Mouse (Mus musculus) myocyte (in vitro differentiated cells): ENCODE measurements at regions not wholly inside any gene's neighbourhood (a gene's known extent, or its start where the extent isn't known, plus 50 kb on each side); places are given as distances from the start of the nearest gene placed in this dataset.

Source experiments
- MYOG ChIP-seq, 3 experiments: IDR thresholded peaks; one replicate each; pipeline ENCODE4 v1.6.1; 2011; ENCODE audit warnings: control low read depth in 2 of 3, low read depth in 2 of 3, mild to moderate bottlenecking in 2 of 3; ENCODE audit not compliant: insufficient read length in 2 of 3, control insufficient read depth in 1 of 3, insufficient read depth in 1 of 3
- USF1 ChIP-seq: IDR thresholded peaks from one replicate; pipeline ENCODE4 v1.6.1; 2011; ENCODE audit warnings: low read depth, mild to moderate bottlenecking, control low read depth, moderate library complexity

- TF ChIP-seq USF1 (no peak), MYOG (IDR thresholded peaks at IDR 0.05; ENCODE audit: control insufficient read depth in 1 of 3, insufficient read depth in 1 of 3, insufficient read length in 2 of 3, low read depth in 2 of 3) (no peak)
Observed at GRCm38 (mm10) chr1:121653901-121654300, 86.1 kb upstream of the Ddx18 start.
